Mouse (Mus musculus): ENCODE measurements at regions not wholly inside any gene's neighbourhood (a gene's known extent, or its start where the extent isn't known, plus 50 kb on each side); places are given as distances from the start of the nearest gene placed in this dataset.

DNA sequence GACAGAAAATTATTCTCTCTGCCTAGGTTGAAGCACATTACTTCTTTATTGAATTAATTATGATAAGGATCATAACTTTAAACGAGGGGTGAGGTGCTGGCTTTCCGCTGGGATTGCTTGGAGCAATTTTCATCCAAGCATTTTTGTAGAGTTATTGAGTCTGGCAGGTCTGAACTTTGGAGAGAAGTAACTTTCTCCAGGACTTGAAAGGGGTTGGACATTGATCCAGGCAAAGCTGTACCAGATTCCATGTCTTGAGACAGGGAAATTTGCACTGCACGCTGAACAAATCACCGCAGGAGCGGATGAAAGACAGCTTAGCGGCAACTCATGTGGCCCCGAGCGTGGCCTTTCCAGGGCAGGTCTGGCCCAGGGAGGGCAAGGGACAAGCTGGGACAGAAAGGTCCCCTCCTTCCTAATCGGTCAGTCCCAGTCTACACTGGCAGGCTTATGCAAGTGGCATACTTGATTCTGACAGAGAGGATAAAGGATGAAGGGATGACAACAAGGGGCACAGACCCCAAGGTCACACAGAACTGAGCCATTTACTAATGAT, 108.8 kb upstream of the Mrps22 start:
- TF ChIP-seq ZC3H11A (IDR thresholded peaks at IDR 0.05; ENCODE audit: borderline replicate concordance, low read depth, low read length) (no peak), CHD2 (IDR thresholded peaks at IDR 0.05; ENCODE audit: low read depth, low read length) (no peak)

Measured in ES-E14 (cell line).